Mouse (Mus musculus) hindbrain, embryonic 14.5 days (tissue): ENCODE results near the gene Scn5a. TPM values are rescaled to one million over a fixed set of nuclear protein-coding genes. Genes with fewer than 3 reads are reported as not detected.
A peak's percentile ranks its signal among the peaks of the same experiment; 100 is the strongest.

ENCODE experiments used
- ATAC-seq: fragments of 200-750 bp; cut with Nextera tagmentation; 2 replicates; pipeline ENCODE4 v1.8.0; 2017; ENCODE audit warnings: moderate number of reproducible peaks, mild to moderate bottlenecking, moderate TSS enrichment, moderate library complexity; ENCODE audit not compliant: low FRiP score
- DNase-seq: peaks from one replicate; pipeline ENCODE4 v3.0.0-alpha.2; 2015; ENCODE audit warnings: low spot score
- H3K27ac ChIP-seq: fragments of 300-500 bp; sonication (generic); 2 replicates; pipeline ENCODE4 v1.5.1; 2014; ENCODE audit warnings: mild to moderate bottlenecking, moderate library complexity
- H3K27me3 ChIP-seq: fragments of 300-500 bp; sonication (generic); 2 replicates; pipeline ENCODE4 v1.6.1; 2014; ENCODE audit warnings: mild to moderate bottlenecking, low read length, mixed read lengths; ENCODE audit not compliant: control insufficient read depth, insufficient read depth
- H3K36me3 ChIP-seq: fragments of 300-500 bp; sonication (generic); replicated peaks from 2 replicates; pipeline ENCODE4 v1.6.1; 2014; ENCODE audit not compliant: control insufficient read depth, insufficient read depth
- H3K4me1 ChIP-seq: fragments of 300-500 bp; sonication (generic); replicated peaks from 2 replicates; pipeline ENCODE4 v1.6.1; 2014; ENCODE audit warnings: antibody characterized with exemption, low read length, mixed read lengths; ENCODE audit not compliant: control insufficient read depth, insufficient read depth
- H3K4me2 ChIP-seq: fragments of 300-500 bp; sonication (generic); replicated peaks from 2 replicates; pipeline ENCODE4 v1.6.1; 2014; ENCODE audit warnings: mild to moderate bottlenecking, moderate library complexity
- H3K4me3 ChIP-seq: fragments of 300-500 bp; sonication (generic); replicated peaks from 2 replicates; pipeline ENCODE4 v1.5.1; 2014; ENCODE audit warnings: mild to moderate bottlenecking, low read length
- H3K9ac ChIP-seq: fragments of 300-500 bp; sonication (generic); 2 replicates; pipeline ENCODE4 v1.6.1; 2014
- H3K9me3 ChIP-seq: fragments of 300-500 bp; sonication (generic); 2 replicates; pipeline ENCODE4 v1.6.1; 2016; ENCODE audit warnings: low read length; ENCODE audit not compliant: control insufficient read depth
- WGBS: fragments of 180-500 bp; shearing (Covaris S2); extraction: QIAGEN DNeasy Blood & Tissue Kit; methylation state at CpG from one replicate; pipeline ENCODE4 v1.1.7; 2014; 5-methylcytosine and 5-hydroxymethylcytosine counted together
- polyA plus RNA-seq: library from polyadenylated mRNA; unstranded; fragments of >200 nt; fragmentation: Nextera tagmentation; extraction: Ambion mirVana; gene quantifications from 2 replicates; pipeline ENCODE4 v1.2.1, GENCODE M21; 2014

Gene Scn5a
- polyA plus RNA-seq = 0.12 and 0.20 TPM in 2 replicates

- peak within 1 kb of the TSS; percentile 52 for H3K9ac ChIP-seq
- WGBS = under 1% methylated on average over 59 of the region's 99 CpGs
- H3K4me2 ChIP-seq = peak within 1 kb of the TSS; percentile 92
- H3K27me3 ChIP-seq = peaks cover 80% of the 10 kb centered on the region
- H3K4me3 ChIP-seq = peak within 1 kb of the TSS; percentile 47
- DNase-seq (no peak), ATAC-seq (peak; percentile 42; the same call in 1 of the 2 replicates)
- H3K9me3 ChIP-seq = no peaks in the 10 kb centered on the region
- no peaks in the 10 kb centered on the region for H3K36me3 ChIP-seq
- peaks cover 12% of the 10 kb centered on the region for H3K4me1 ChIP-seq
- H3K27ac ChIP-seq = no peak within 1 kb of the TSS
Observed at GRCm38 (mm10) chr9:119578636-119579438, at the start of gene Scn5a. Gene Scn5a (minus strand): TSS chr9:119579016.

DNA sequence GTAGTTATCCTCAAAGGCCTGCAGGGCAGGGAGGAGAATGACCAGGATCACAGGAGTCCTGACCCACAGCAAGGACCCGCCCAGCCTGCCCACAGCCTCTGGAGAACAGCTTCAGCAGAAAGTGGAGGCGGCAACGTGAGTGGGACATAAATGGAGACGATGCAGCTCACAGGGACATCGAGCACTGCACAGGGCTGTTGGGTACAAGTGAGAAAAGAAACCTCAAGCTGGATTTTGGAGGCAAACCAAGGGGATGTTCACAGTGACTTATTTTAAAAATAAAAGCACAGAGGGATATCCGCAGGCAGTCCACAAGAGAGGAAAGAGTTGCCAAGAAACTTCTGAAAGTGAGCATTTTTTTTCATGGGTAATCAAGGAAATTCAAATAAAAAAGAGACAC, 48.4 kb upstream of the Scn5a start:
- no peak for DNase-seq
- no peak for ATAC-seq
- H3K9me3 ChIP-seq = no peaks in the 10 kb centered on the region
- H3K9ac ChIP-seq = no peak overlapping the region
- no peak overlapping the region for H3K27ac ChIP-seq
- H3K36me3 ChIP-seq = no peaks in the 10 kb centered on the region
- H3K4me1 ChIP-seq = no peaks in the 10 kb centered on the region
- WGBS = 88% methylated on average over 6 of the region's 6 CpGs
- H3K27me3 ChIP-seq = no peaks in the 10 kb centered on the region
- no peak overlapping the region for H3K4me3 ChIP-seq
- H3K4me2 ChIP-seq = no peak overlapping the region

DNA sequence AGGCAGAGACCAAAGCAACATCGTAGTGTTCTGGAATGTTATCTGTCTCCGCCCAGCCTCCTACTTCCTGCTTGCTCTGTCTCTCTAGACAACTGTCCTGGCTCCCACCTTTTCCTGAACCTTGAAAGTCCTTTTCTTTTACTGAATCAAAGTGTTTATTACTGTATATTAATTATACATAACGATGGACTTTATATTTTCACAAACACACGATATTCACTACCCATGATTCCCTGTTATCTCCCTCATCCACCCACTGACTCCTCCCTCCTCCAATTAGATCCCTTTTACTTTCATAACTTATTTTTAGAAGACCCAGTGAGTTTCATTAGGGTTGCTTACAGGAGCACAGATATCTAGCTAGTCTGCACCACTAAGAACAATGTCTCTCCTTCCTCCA, 45.3 kb upstream of the Scn5a start:
- no peak overlapping the region for H3K27ac ChIP-seq
- ATAC-seq = no peak
- H3K9me3 ChIP-seq = no peaks in the 10 kb centered on the region
- H3K4me1 ChIP-seq = no peaks in the 10 kb centered on the region
- H3K36me3 ChIP-seq = no peaks in the 10 kb centered on the region
- H3K27me3 ChIP-seq = no peaks in the 10 kb centered on the region
- no peak overlapping the region for H3K4me3 ChIP-seq
- no peak overlapping the region for H3K4me2 ChIP-seq
- 90% methylated on average over 4 of the region's 4 CpGs for WGBS
- DNase-seq = no peak
- H3K9ac ChIP-seq = no peak overlapping the region

- no peak for ATAC-seq
- Histone ChIP-seq H3K4me1 (no peaks in the 10 kb centered on the region), H3K27me3 (no peaks in the 10 kb centered on the region), H3K9ac (no peak overlapping the region), H3K9me3 (no peaks in the 10 kb centered on the region), H3K4me2 (no peak overlapping the region), H3K36me3 (no peaks in the 10 kb centered on the region), H3K27ac (no peak overlapping the region), H3K4me3 (no peak overlapping the region)
- 82% methylated on average over 6 of the region's 6 CpGs for WGBS
- DNase-seq = no peak
Observed at GRCm38 (mm10) chr9:119614798-119615197, 36.0 kb upstream of the Scn5a start.

DNA sequence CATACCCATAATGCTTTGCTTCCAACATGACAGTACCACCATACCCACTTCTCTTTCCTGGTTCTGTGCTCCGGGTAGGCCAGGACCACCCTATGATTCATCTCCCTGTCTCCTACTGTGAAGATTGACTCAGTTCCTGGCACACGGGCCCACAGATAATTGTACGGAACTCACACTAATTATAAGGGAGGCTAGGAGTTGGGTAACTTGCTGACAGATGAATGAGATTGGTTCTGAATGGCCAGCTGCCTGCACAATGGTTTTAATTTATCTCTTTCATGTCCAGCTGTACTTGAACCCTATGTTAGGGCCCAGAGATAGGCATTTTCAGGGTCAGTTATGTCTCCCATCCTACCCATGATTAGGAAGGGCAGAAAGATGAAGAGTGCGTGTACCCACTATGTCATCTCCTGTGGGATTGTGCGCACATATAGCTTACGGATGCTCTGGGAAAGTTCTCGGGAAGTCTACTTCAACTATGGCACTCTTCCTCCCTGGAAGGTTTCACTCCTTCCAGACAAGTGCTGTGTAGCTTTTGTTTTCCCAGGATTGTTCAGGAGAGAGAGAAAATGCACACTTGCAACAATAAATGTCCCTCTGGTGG, 31.8 kb upstream of the Scn5a start:
- H3K4me3 ChIP-seq = no peak overlapping the region
- H3K9ac ChIP-seq = no peak overlapping the region
- no peaks in the 10 kb centered on the region for H3K36me3 ChIP-seq
- WGBS = 89% methylated on average over 7 of the region's 7 CpGs
- no peaks in the 10 kb centered on the region for H3K9me3 ChIP-seq
- ATAC-seq (no peak), DNase-seq (no peak)
- no peak overlapping the region for H3K4me2 ChIP-seq
- no peaks in the 10 kb centered on the region for H3K27me3 ChIP-seq
- no peak overlapping the region for H3K27ac ChIP-seq
- H3K4me1 ChIP-seq = no peaks in the 10 kb centered on the region

- Histone ChIP-seq H3K4me2 (no peak overlapping the region), H3K4me3 (no peak overlapping the region), H3K4me1 (no peaks in the 10 kb centered on the region), H3K9ac (no peak overlapping the region), H3K36me3 (no peaks in the 10 kb centered on the region), H3K27me3 (no peaks in the 10 kb centered on the region), H3K27ac (no peak overlapping the region), H3K9me3 (no peaks in the 10 kb centered on the region)
- WGBS = 93% methylated on average over 5 of the region's 5 CpGs
- DNase-seq (no peak), ATAC-seq (no peak)
Observed at GRCm38 (mm10) chr9:119606906-119607305, 28.1 kb upstream of the Scn5a start.

DNA sequence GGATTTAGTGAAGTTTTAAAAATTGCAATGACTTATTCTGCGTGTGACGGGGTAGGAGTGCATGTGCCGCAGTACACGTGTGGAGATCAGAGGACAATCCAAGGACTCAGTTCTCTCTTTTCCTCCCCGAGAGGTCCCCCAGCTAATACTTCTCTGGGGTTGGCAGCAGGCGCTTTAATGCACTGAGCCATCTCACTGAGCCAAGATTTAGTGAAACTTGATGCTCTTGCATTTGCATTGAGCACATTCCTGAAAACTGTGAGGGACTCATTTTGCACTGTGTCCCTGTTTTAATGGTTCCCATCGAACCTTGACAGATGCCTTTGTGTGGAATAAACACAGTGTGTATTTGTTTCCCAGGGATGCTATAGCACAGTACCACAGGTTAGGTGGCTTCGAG, 25.8 kb upstream of the Scn5a start:
- H3K4me3 ChIP-seq = no peak overlapping the region
- no peak overlapping the region for H3K9ac ChIP-seq

DNA sequence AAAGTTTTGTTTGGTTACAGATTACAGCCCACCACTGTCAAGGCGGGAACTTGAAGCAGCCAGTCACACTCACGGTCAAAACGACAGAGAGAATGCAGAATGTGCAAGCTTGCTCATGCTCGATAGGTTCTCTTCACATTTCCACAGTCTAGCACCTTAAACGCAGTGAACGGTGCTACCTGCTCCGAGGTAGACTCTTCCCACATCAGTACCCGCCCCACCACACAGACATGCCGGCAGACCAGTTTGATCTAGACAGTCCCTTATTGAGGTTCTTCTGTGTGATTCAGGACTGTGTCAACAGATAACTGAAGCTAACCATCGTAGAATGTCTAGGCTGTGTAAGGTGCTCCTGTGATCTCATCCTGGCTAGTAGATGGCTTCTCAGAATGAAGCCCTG, 19.7 kb upstream of the Scn5a start:
- ATAC-seq (no peak), DNase-seq (no peak)
- Histone ChIP-seq H3K4me3 (no peak overlapping the region), H3K27me3 (no peaks in the 10 kb centered on the region; the same call in 1 of the 2 replicates), H3K9ac (no peak overlapping the region), H3K4me2 (no peak overlapping the region), H3K36me3 (no peaks in the 10 kb centered on the region), H3K4me1 (no peaks in the 10 kb centered on the region), H3K9me3 (no peaks in the 10 kb centered on the region), H3K27ac (no peak overlapping the region)
- 92% methylated on average over 10 of the region's 10 CpGs for WGBS

More for the DNA sequence above, 25.8 kb upstream of the Scn5a start:
- H3K4me2 ChIP-seq = no peak overlapping the region
- WGBS = 81% methylated on average over 8 of the region's 8 CpGs
- no peaks in the 10 kb centered on the region for H3K9me3 ChIP-seq
- no peaks in the 10 kb centered on the region for H3K36me3 ChIP-seq
- no peak for DNase-seq
- H3K4me1 ChIP-seq = no peaks in the 10 kb centered on the region
- H3K27ac ChIP-seq = no peak overlapping the region
- ATAC-seq = no peak
- no peaks in the 10 kb centered on the region for H3K27me3 ChIP-seq

GRCm38 (mm10) chr9:119597332-119597731, 18.5 kb upstream of the Scn5a start:
- H3K27ac ChIP-seq = no peak overlapping the region
- no peaks in the 10 kb centered on the region; the same call in 1 of the 2 replicates for H3K27me3 ChIP-seq
- H3K4me2 ChIP-seq = no peak overlapping the region
- no peaks in the 10 kb centered on the region for H3K4me1 ChIP-seq
- DNase-seq = no peak
- H3K4me3 ChIP-seq = no peak overlapping the region
- no peak for ATAC-seq
- H3K9ac ChIP-seq = no peak overlapping the region
- 77% methylated on average over 8 of the region's 8 CpGs for WGBS
- H3K36me3 ChIP-seq = no peaks in the 10 kb centered on the region
- no peaks in the 10 kb centered on the region for H3K9me3 ChIP-seq
